Mouse (Mus musculus) heart, adult 2 months (tissue): ENCODE results near the gene Gart.

Source experiments
- CTCF ChIP-seq: fragments of 200-600 bp; IDR thresholded peaks from 2 replicates; pipeline ENCODE4 v1.8.1; 2022; ENCODE audit warnings: antibody characterized with exemption, mild to moderate bottlenecking, moderate library complexity
- POLR2A ChIP-seq: fragments of 200-500 bp; IDR thresholded peaks from 2 replicates; pipeline ENCODE4 v1.6.1; 2011; ENCODE audit warnings: mild to moderate bottlenecking, low read depth, low read length, control low read depth; ENCODE audit not compliant: insufficient read depth

DNA sequence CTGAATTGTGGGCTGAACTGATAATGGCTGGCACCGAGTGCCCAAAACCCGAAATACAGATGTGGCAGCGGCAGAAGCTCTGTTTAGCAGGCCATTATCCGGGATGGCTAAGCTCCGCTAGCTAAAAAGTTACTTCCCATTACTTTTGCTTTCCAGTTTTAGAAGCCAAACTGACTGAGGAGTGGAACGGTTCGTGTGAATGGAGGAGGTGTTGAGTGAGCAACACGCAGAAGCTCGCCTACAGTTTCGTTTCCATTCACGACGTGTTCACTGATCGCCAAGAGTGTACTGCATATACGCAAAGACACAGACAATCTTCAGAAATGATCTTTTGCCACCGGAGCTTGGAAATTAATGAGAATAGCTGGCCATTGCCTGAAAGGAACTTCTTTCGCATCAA lies 15.6 kb upstream of the Gart start:
- no peak for TF ChIP-seq CTCF
- TF ChIP-seq POLR2A = no peak
